ENCODE assay signal across 19 mouse cellular contexts in the genomic region with DNA sequence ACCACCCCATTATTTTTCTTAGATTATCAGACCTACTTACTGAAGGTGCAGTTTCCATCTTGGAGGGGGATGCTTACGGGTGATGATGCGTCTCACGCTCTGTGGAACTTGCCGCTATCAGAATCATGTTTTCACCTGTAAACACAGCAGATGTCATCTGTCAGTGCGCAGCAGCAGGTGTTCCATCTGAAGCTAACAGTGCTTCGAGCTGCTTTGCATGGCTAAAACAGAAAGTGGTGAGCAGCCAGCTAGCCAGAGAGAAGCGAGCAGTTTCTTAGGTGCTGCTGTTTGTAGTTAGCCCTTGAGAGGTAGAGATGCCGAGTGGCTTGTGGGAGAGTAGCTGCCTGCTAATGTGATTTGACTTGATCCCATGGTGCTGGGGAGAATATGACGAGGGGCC.
"Had no signal": no experiment of that assay in that cellular context is flagged by ENCODE, and none has a peak within 500 bp of the region (broad histone marks: within the 10 kb centered on the region; RNA-seq: fewer than 3 reads in every experiment).

No protein-coding gene starts in this region.

- H3K4me3 ChIP-seq: limb, embryonic 10.5 days; limb, embryonic 13.5 days; midbrain, embryonic 12.5 days; midbrain, embryonic 15.5 days; neural tube, embryonic 12.5 days; neural tube, embryonic 15.5 days had no signal

- H3K4me2 ChIP-seq: limb, embryonic 13.5 days; lung, embryonic 14.5 days; midbrain, embryonic 12.5 days; midbrain, embryonic 15.5 days; neural tube, embryonic 12.5 days; neural tube, embryonic 15.5 days had no signal

- H3K9me3 ChIP-seq: limb, embryonic 10.5 days; limb, embryonic 13.5 days; midbrain, embryonic 12.5 days; midbrain, embryonic 15.5 days; neural tube, embryonic 12.5 days; neural tube, embryonic 15.5 days had no signal

- H3K27me3 ChIP-seq: limb, embryonic 13.5 days; midbrain, embryonic 12.5 days; midbrain, embryonic 15.5 days; neural tube, embryonic 12.5 days; neural tube, embryonic 15.5 days had no signal

- H3K9ac ChIP-seq: limb, embryonic 13.5 days; lung, embryonic 14.5 days; midbrain, embryonic 12.5 days; midbrain, embryonic 15.5 days; neural tube, embryonic 12.5 days; neural tube, embryonic 15.5 days had no signal

- H3K27ac ChIP-seq: limb, embryonic 10.5 days; limb, embryonic 13.5 days; macrophage; midbrain, embryonic 12.5 days; midbrain, embryonic 15.5 days; neural tube, embryonic 12.5 days; neural tube, embryonic 15.5 days; stomach, postnatal 0 days had no signal

- ATAC-seq: inflammation-experienced regulatory T-cells, adult 6 months; intestine, embryonic 16.5 days; lung, postnatal 0 days; midbrain, embryonic 15.5 days had no signal

- DNase-seq: kidney, adult 18-20 months; kidney, adult 9 months; kidney, postnatal 14 days; kidney, postnatal 4 days; lung, embryonic 14.5 days; retina, postnatal 1 day; thymus, adult 2 months; thymus, postnatal 14 days had no signal

- H3K4me1 ChIP-seq: limb, embryonic 10.5 days; midbrain, embryonic 12.5 days; midbrain, embryonic 15.5 days; neural tube, embryonic 12.5 days; neural tube, embryonic 15.5 days had no signal
